Mouse (Mus musculus): Measurements from ENCODE around the gene Myh3.

DNA sequence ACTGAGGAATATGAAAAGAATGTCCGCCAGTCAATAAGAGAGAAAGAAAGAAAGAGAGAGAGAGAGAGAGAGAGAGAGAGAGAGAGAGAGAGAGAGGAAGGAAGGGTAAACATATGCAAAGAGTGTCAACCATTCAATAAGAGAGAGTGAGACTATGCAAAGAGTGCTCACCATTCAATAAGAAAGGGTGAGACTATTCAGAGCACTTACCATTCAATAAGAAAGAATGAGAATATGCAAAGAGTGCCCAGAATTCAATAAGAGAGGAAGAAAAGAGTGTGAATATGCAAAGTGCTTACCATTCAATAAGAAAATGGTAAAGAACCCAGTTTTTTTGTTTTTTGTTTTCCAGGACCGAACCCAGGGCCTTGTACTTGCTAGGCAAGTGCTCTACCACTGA, 72.1 kb downstream of the Myh3 start:
- TF ChIP-seq CTCF (IDR thresholded peaks at IDR 0.05) (no peak), EP300 (IDR thresholded peaks at IDR 0.05) (no peak)
